Mouse (Mus musculus) cerebellum, adult 2 months (tissue): ENCODE data around the gene Mphosph9. TPM values are rescaled to one million over a fixed set of nuclear protein-coding genes. Genes with fewer than 3 reads are reported as not detected.
"Not testable (repeated sequence)": the region's sequence is repeated elsewhere in the genome, so short reads cannot be mapped to it uniquely, and the experiment has no call there.

Source experiments
- DNase-seq, 2 experiments: peaks; one replicate each; pipeline ENCODE4 v3.0.0; 2021
- H3K27ac ChIP-seq: fragments of 200-500 bp; 2 replicates; pipeline ENCODE4 v1.5.1; 2012; ENCODE audit warnings: low read length, control low read depth, inconsistent platforms; ENCODE audit not compliant: insufficient read depth
- H3K27me3 ChIP-seq: fragments of 200-500 bp; 2 replicates; pipeline ENCODE4 v1.6.1; 2012; ENCODE audit warnings: inconsistent platforms, mild to moderate bottlenecking, low read length, moderate library complexity; ENCODE audit not compliant: control insufficient read depth, insufficient read depth
- H3K4me1 ChIP-seq: fragments of 200-500 bp; 2 replicates; pipeline ENCODE4 v1.6.1; 2011; ENCODE audit warnings: low read length; ENCODE audit not compliant: control insufficient read depth, insufficient read depth
- H3K4me3 ChIP-seq: fragments of 200-500 bp; replicated peaks from 2 replicates; pipeline ENCODE3; 2011; ENCODE audit warnings: mild to moderate bottlenecking, low read depth, low read length, control low read depth; ENCODE audit not compliant: insufficient read depth
- CTCF ChIP-seq: fragments of 200-500 bp; IDR thresholded peaks from 2 replicates; pipeline ENCODE4 v1.5.1; 2011; ENCODE audit warnings: low read depth, mild to moderate bottlenecking, control low read depth, low read length, moderate library complexity, borderline replicate concordance; ENCODE audit not compliant: insufficient read depth
- POLR2A ChIP-seq: fragments of 200-500 bp; IDR thresholded peaks from 2 replicates; pipeline ENCODE4 v1.6.1; 2011; ENCODE audit warnings: low read length, control low read depth, borderline replicate concordance; ENCODE audit not compliant: insufficient read depth
- WGBS: fragments of 180-500 bp; shearing (Covaris S2); methylation state at CpG from one replicate; pipeline ENCODE4 v1.1.7; 2018; 5-methylcytosine and 5-hydroxymethylcytosine counted together
- polyA plus RNA-seq: library from polyadenylated mRNA; depleted of rRNA; stranded (reverse); fragments of >200 nt; gene quantifications from 2 replicates; pipeline ENCODE4 v1.2.3, GENCODE M21; 2012

Mphosph9 gene
- polyA plus RNA-seq, 1 experiment: 27.2 TPM

- WGBS: 90% methylated on average over 11 of the region's 11 CpGs
- Histone ChIP-seq H3K27ac (no peak overlapping the region), H3K4me3 (no peak overlapping the region), H3K27me3 (no peaks in the 10 kb centered on the region), H3K4me1 (peaks cover 5% of the 10 kb centered on the region; the same call in 1 of the 2 replicates)
- no peak for DNase-seq
- no peak for TF ChIP-seq CTCF
- TF ChIP-seq POLR2A: no peak
Observed at GRCm38 (mm10) chr5:124310091-124310490, 17.7 kb downstream of the Mphosph9 start.

- 84% methylated on average over 10 of the region's 10 CpGs for WGBS
- Histone ChIP-seq H3K4me3 (no peak overlapping the region), H3K27me3 (no peaks in the 10 kb centered on the region), H3K27ac (no peak overlapping the region), H3K4me1 (peaks cover 3% of the 10 kb centered on the region; the same call in 1 of the 2 replicates)
- no peak for DNase-seq
- TF ChIP-seq CTCF (no peak), POLR2A (no peak)
Observed at GRCm38 (mm10) chr5:124309155-124309554, 18.6 kb downstream of the Mphosph9 start.

- 94% methylated on average over 6 of the region's 6 CpGs for WGBS
- not testable (repeated sequence) for H3K27ac ChIP-seq, H3K4me1 ChIP-seq, DNase-seq, H3K27me3 ChIP-seq, H3K4me3 ChIP-seq
Observed at GRCm38 (mm10) chr5:124302853-124303252, 24.9 kb downstream of the Mphosph9 start.

DNA sequence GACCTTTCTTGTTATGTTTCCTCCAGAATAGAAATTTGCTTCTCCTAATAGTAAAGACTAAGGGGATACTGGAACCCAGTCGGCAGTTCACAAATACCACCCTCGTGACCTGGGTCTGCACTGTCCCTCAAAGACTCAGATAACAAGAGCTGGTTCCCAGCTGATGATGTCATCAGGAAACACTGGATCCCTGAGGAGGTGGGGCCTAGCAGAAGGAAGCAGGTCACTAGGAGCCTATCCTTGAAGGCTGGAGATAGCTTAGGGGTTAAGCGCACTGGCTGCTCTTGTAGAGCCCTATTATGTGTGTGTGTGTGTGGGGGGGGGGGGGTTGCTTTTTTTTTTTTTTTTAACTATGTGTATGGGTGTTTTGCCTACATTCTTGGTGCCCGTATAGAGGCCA is 27.6 kb downstream of the Mphosph9 start:
- WGBS: 81% methylated on average over 4 of the region's 4 CpGs
- Histone ChIP-seq H3K27me3 (no peaks in the 10 kb centered on the region), H3K4me3 (no peak overlapping the region), H3K4me1 (no peaks in the 10 kb centered on the region; the same call in 1 of the 2 replicates), H3K27ac (no peak overlapping the region)
- no peak for DNase-seq
- no peak for TF ChIP-seq POLR2A
- TF ChIP-seq CTCF: no peak

GRCm38 (mm10) chr5:124299307-124299706 is 28.5 kb downstream of the Mphosph9 start:
- not testable (repeated sequence) for H3K4me3 ChIP-seq, H3K27ac ChIP-seq, H3K4me1 ChIP-seq, H3K27me3 ChIP-seq
- peak in 1 of 2 experiments; percentile 29 for DNase-seq
- 47% methylated on average over 4 of the region's 4 CpGs for WGBS
- peak; percentile 62 for TF ChIP-seq CTCF

DNA sequence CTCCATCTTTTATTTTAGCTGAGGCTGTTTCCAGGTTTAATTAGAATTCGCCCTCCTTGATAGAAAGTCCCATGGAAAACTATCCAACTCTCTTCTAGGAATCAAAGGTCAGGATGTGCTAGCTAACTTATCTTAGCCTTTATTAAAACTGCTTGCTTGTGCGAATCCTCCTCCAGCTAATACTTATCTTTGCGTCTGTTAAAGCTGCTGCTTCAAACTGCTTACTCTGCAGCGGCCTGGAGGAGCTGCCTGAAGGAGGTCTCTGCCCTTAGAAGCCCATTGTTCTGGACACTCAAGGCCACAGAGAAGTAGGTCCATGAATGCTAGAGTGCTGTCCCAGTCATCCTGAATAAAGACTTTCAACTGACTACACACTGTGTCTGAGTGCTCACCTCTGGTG is 31.3 kb downstream of the Mphosph9 start:
- H3K27ac ChIP-seq: no peak overlapping the region
- H3K27me3 ChIP-seq: no peaks in the 10 kb centered on the region
- no peak for DNase-seq
- no peaks in the 10 kb centered on the region; the same call in 1 of the 2 replicates for H3K4me1 ChIP-seq
- 94% methylated on average over 4 of the region's 4 CpGs for WGBS
- H3K4me3 ChIP-seq: no peak overlapping the region
- TF ChIP-seq POLR2A (no peak), CTCF (no peak)

DNA sequence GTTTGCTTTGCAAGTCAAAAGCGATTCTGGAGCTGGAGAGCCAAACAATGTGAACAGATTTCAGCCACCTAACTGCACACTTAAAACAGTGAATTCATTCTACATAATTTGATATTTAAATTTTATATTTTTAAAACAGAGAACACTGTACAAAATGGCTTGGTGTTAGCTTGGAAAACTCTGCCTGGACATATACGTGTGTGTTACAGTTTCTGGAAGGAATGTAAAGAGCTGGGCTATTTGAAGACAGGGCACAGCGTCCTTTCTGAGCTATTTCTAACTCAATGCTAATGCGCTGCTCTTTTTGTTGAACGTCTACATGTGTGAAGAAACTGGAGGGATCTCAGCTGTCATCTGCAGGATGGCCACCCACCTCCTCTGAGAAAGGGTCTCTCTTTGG is 33.8 kb downstream of the Mphosph9 start:
- TF ChIP-seq CTCF (no peak), POLR2A (no peak)
- Histone ChIP-seq H3K27me3 (no peaks in the 10 kb centered on the region), H3K4me3 (no peak overlapping the region), H3K27ac (no peak overlapping the region), H3K4me1 (no peaks in the 10 kb centered on the region)
- DNase-seq: no peak
- 93% methylated on average over 5 of the region's 5 CpGs for WGBS

GRCm38 (mm10) chr5:124290216-124290615 is 37.6 kb downstream of the Mphosph9 start:
- Histone ChIP-seq H3K27me3 (no peaks in the 10 kb centered on the region), H3K4me3 (no peak overlapping the region), H3K27ac (no peak overlapping the region), H3K4me1 (no peaks in the 10 kb centered on the region)
- TF ChIP-seq CTCF: no peak
- TF ChIP-seq POLR2A: no peak
- no peak for DNase-seq
- 85% methylated on average over 4 of the region's 4 CpGs for WGBS
